Mouse (Mus musculus): ENCODE data around the gene Mcrip2. TPM values are rescaled to one million over a fixed set of nuclear protein-coding genes. Genes with fewer than 3 reads are reported as not detected.

Gene Mcrip2
- total RNA-seq, 2 experiments from 2014 or later = 272 to 286 TPM

DNA sequence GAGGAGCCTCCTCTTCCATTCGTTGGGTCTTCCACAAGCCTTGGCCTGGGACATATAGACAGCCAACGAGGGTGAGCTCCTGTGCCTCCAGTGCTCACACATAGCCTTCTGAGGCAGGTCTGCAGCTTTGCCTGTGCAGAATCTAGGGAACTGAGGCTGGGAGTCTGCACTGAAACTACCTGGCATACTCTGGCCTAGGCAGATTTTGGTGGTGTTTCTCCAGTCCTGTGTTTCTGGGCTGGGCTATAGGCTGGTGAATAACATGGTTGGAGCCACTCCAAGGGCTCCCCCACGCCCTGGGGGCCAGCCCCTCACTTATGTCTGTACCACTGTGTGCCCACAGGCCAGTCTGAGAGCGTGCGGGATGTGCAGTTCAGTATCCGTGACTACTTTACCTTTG, 43.3 kb downstream of the Mcrip2 start:
- no peak for DNase-seq
- intact Hi-C loops (cut with DNase I) = no loop called here

DNA sequence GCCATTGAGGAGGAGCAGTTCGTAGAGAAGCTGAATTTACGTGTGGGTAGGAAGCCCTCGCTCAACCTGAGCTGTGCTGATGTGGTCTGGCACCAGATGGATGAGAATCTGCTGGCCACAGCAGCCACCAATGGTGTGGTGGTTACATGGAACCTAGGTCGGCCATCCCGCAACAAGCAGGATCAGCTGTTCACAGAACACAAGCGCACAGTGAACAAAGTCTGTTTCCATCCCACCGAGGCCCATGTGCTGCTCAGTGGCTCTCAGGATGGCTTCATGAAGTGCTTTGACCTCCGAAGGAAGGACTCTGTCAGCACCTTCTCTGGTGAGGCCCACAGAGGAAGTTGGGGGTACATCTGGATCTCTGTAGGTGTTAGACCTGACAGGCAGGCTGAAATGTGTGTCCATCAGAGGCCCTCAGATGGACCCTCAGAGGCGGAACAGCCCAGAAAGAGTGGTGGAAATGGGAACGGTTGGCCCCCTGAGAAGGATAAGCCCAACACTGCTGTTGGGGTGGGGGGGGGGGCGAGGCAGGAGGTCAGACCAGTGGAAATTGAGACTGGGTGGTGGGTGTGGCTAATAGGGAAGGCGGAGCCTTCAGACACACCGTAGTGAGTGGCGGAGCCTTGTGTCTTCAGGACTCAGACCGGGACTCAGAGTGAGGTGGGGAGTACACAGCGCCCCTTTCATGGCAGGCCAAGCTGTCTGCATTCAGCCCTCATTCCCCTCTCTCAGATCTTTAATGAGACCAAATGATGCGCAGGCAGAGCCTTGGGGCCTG, 44.0 kb downstream of the Mcrip2 start:
- intact Hi-C loops (cut with DNase I) = no loop called here

DNA sequence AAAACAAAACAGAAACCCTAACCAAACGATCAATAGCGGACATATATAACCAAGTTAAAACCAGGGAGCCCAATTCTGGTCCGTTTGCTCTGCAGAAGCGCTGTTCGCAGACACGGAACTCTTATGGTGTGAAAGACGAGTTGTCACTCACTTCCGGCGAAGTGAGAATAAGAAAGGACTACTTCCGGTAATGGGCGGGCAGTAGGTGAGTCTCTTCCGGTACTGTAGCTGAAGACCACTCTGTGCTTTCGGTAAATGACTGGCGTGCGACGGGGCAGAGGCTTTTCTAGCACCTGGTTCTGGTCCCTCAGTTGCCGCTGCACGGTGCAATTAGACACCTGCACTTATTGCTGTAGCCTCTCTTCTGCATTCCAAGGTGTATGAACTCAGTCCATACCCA, 45.1 kb downstream of the Mcrip2 start, which contains the start of gene Wdr24:
Gene Wdr24 (plus strand): TSS at position 176 of the 400 bp plus-strand sequence.
- intact Hi-C loops (cut with DNase I) = no loop called here
- DNase-seq = peak; percentile 72 to 83

More for the DNA sequence above, 44.0 kb downstream of the Mcrip2 start:
- peak in 1 of 2 experiments; percentile 1 for DNase-seq

DNA sequence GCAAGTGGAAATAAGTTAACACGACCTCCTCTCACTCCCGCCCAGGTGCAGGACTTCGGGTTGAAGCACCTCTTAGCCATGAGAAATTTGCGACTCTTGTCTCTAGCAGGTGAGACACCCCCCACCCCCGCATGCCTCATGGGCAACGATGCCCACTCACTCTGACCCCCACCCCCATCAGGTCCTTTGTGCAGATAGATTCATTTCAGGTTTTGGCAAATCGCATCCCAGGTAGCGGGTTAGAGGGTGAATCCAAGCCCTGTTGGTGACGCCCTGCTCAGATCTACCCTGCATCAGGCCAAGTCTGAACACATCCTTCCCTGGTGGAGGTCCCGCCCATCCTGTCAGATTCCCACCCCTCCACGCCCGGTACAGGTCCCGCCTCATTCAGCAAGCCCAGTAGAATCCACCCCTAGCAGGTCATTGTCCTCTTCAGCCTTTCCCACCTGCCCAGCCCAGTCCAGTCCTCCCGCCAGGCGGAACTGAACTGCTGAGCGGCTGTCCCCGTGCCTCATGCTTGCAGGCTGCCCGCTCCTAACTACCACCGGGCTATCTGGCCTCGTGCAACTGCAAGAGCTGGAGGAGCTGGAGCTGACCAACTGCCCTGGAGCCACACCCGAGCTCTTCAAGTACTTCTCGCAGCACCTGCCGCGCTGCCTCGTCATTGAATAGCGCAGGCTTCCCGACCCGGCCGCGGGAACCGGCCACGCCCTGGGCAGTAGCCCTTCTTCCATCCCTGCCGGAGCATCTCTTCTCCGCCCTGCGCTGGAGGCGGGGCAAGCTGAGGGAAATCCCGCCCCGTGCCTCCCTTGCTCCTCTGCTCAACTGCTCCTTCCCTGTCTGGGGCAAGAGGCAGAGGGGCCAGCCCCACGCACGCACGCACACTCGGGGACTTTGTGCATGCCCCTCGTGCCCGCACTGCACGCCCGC, 49.4 kb downstream of the Mcrip2 start:
- DNase-seq = no peak
- intact Hi-C loops (cut with DNase I) = no loop called here

DNA sequence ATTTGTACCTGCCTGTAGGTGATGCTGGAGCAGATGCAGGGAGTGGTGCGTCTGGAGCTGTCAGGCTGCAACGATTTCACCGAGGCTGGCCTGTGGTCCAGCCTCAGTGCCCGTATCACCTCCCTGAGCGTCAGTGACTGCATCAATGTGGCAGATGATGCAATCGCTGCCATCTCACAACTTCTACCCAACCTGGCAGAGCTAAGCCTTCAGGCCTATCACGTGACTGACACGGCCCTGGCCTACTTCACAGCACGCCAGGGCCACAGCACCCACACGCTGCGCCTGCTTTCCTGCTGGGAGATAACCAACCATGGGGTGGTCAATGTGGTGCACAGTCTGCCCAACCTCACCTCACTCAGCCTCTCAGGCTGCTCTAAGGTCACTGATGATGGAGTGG, 50.9 kb downstream of the Mcrip2 start:
- intact Hi-C loops (cut with DNase I) = no loop called here
- DNase-seq = no peak

Small RNA genes within 50 kb of the gene (microRNA-seq; reads per million reads assigned to microRNA genes)
- 0 to 0.67 reads per million in 2 experiments for gene Mir3082 (ENCODE audit: borderline number of aligned reads in 2 of 2)

Other genes starting within 250 kb of the Mcrip2 start
- gene Gng13, start 151.6 kb downstream of the Mcrip2 start, total RNA-seq (2021) = under 1 TPM; 0.98 to 1.00 TPM
- gene Chtf18, start 141.3 kb downstream of the Mcrip2 start, total RNA-seq (2021) = 1 to 10 TPM; 1.0 to 2.1 TPM
- gene Rpusd1, start 141.1 kb downstream of the Mcrip2 start, total RNA-seq (2021) = 1 to 10 TPM; 3.7 to 5.1 TPM
- gene Mslnl, start 132.7 kb downstream of the Mcrip2 start, total RNA-seq (2021) = not detected
- 10 to 100 TPM; 16.1 to 22.2 TPM for gene Msln, start 114.4 kb downstream of the Mcrip2 start, total RNA-seq (2021)
- gene Narfl, start 95.0 kb downstream of the Mcrip2 start, total RNA-seq (2021) = 10 to 100 TPM; 40.9 to 44.8 TPM
- 10 to 100 TPM; 10.7 to 11.4 TPM for gene Haghl, start 83.1 kb downstream of the Mcrip2 start, total RNA-seq (2021)
- not detected for gene Ccdc78, start 82.2 kb downstream of the Mcrip2 start, total RNA-seq (2021)
- 10 to 100 TPM; 39.2 to 39.7 TPM for gene Fam173a, start 75.9 kb downstream of the Mcrip2 start, total RNA-seq (2021)
- gene AC134908.4, start 73.1 kb downstream of the Mcrip2 start, total RNA-seq (2021) = under 1 TPM in 1 of 2 experiments, not detected in 1; 0.46 TPM
- 10 to 100 TPM; 64.3 to 72.0 TPM for gene Metrn, start 71.6 kb downstream of the Mcrip2 start, total RNA-seq (2021)
- 1 to 10 TPM; 1.2 to 1.5 TPM for gene Fbxl16, start 59.7 kb downstream of the Mcrip2 start, total RNA-seq (2021)
- 10 to 100 TPM; 10.5 to 11.4 TPM for gene Wdr24, start 45.1 kb downstream of the Mcrip2 start, total RNA-seq (2021)
- gene Jmjd8, start 39.9 kb downstream of the Mcrip2 start, total RNA-seq (2021) = 10 to 100 TPM; 30.8 to 35.3 TPM
- gene Stub1, start 35.4 kb downstream of the Mcrip2 start, total RNA-seq (2021) = 100 to 1,000 TPM; 111 to 116 TPM
- gene Rhbdl1, start 31.5 kb downstream of the Mcrip2 start, total RNA-seq (2021) = 1 to 10 TPM; 1.4 to 1.9 TPM
- gene Gm20683, start 27.0 kb downstream of the Mcrip2 start, total RNA-seq (2021) = 1 to 10 TPM; 2.2 to 3.3 TPM
- gene Rhot2, start 23.9 kb downstream of the Mcrip2 start, total RNA-seq (2021) = 100 to 1,000 TPM; 110 to 115 TPM
- gene Wdr90, start 7.3 kb downstream of the Mcrip2 start, total RNA-seq (2021) = 1 to 10 TPM; 1.7 to 2.0 TPM
- gene Mettl26, start 6.3 kb upstream of the Mcrip2 start, total RNA-seq (2021) = 10 to 100 TPM; 16.1 to 18.1 TPM
- under 1 TPM; 0.41 to 0.64 TPM for gene Wfikkn1, start 12.1 kb upstream of the Mcrip2 start, total RNA-seq (2021)
- gene Rab40c, start 51.0 kb upstream of the Mcrip2 start, total RNA-seq (2021) = 10 to 100 TPM; 18.4 to 21.2 TPM
- 10 to 100 TPM; 45.6 to 48.2 TPM for gene Pigq, start 76.2 kb upstream of the Mcrip2 start, total RNA-seq (2021)
- under 1 TPM in 1 of 2 experiments, not detected in 1; 0.19 TPM for gene Nhlrc4, start 76.2 kb upstream of the Mcrip2 start, total RNA-seq (2021)
- gene A930017K11Rik, start 83.8 kb upstream of the Mcrip2 start, total RNA-seq (2021) = under 1 TPM; 0.19 to 0.33 TPM
- gene Capn15, start 117.0 kb upstream of the Mcrip2 start, total RNA-seq (2021) = 1 to 10 TPM; 7.2 TPM
- gene Rab11fip3, start 200.8 kb upstream of the Mcrip2 start, total RNA-seq (2021) = 10 to 100 TPM; 29.2 to 29.7 TPM
- 10 to 100 TPM; 10.2 to 11.2 TPM for gene Decr2, start 221.6 kb upstream of the Mcrip2 start, total RNA-seq (2021)
- 1 to 10 TPM; 2.8 to 3.5 TPM for gene Nme4, start 226.8 kb upstream of the Mcrip2 start, total RNA-seq (2021)
- gene Tmem8, start 244.5 kb upstream of the Mcrip2 start, total RNA-seq (2021) = 1 to 10 TPM; 3.6 to 4.1 TPM